Mouse (Mus musculus) liver, embryonic 14 days (tissue): ENCODE data around the gene Vmn1r22. TPM values are rescaled to one million over a fixed set of nuclear protein-coding genes. Genes with fewer than 3 reads are reported as not detected.

Experiments
- polyA plus RNA-seq: library from polyadenylated mRNA; depleted of rRNA; stranded (reverse); fragments of >200 nt; gene quantifications from 2 replicates; pipeline ENCODE4 v1.2.3, GENCODE M21; 2012; rRNA removed

The Vmn1r22 gene
- polyA plus RNA-seq: not detected in 2 replicates

DNA sequence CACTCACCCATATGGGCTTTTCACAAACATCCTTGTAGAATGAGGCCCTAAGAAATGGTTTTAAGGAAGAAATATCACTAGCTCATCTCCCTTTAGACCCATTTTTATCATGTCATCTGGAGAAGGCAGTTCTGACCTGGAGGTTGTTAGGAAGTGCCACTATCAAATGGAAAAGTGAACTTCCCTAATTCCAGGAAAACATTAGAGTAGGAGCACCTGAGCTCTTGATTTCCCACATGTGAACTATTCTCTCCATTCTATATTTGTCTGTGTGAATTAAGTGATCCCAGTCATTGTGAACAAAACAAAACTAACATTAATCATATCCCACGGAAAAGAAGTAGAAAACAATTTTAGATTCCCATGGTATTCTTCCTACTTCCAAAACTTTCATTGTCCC, at the start of gene Vmn1r22:
Vmn1r22 (minus strand) TSS at position 101 of the 400 bp plus-strand sequence.

DNA sequence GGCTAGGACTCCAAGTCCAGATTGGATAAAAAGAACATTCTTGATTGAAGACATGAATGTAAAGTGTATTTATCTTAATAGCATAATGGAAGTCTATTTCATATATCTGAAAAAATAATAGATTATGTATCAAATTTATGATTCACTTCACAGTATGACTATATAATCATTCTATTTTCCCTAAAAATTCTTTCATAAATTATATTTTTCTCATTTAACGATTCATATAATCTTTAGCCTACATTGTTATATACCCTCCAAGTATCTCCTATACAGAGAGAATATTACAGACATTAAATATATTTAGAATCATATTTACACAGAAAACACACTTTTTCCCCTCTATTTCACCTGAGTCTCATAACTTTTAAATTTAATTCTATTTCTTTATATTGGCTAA, 18.9 kb upstream of the Vmn1r22 start, which contains the start of gene Vmn1r23:
Vmn1r23 (minus strand) TSS at position 101 of the 400 bp plus-strand sequence.

DNA sequence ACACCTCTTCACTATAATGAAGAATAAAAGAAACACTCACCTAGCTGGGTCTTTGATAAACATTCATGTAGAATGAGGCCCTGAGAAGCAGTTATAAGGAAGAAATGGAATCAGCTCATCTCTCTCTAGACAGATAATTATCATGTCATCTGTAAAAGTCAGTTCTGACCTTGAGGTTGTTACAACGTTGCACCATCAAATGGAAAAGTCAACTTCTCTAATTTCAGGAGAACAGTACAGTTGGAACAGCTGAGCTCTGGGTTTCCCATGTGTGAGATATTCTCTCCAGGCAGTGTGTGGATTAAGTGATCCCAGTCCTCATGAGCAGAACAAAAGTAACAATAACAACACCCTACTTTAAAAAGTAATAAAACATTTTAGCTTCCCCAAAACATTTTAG, 57.5 kb downstream of the Vmn1r22 start, which contains the start of gene Vmn1r21:
Vmn1r21 (minus strand) TSS at position 58 of the 400 bp plus-strand sequence.

Other genes starting within 250 kb of the Vmn1r22 start
- gene Pyurf, start 215.9 kb downstream of the Vmn1r22 start, polyA plus RNA-seq: 4.4 and 4.9 TPM in 2 replicates
- gene Lancl2, start 205.5 kb downstream of the Vmn1r22 start, polyA plus RNA-seq: 7.6 and 8.7 TPM in 2 replicates
- 27.7 and 33.2 TPM in 2 replicates for gene Vopp1, start 82.9 kb downstream of the Vmn1r22 start, polyA plus RNA-seq
- gene Vmn1r21, start 57.7 kb downstream of the Vmn1r22 start, polyA plus RNA-seq: not detected in 2 replicates
- not detected in 2 replicates for gene Vmn1r23, start 18.8 kb upstream of the Vmn1r22 start, polyA plus RNA-seq
- gene Vmn1r24, start 53.5 kb upstream of the Vmn1r22 start, polyA plus RNA-seq: not detected in 2 replicates
- gene Vmn1r25, start 72.8 kb upstream of the Vmn1r22 start, polyA plus RNA-seq: not detected in 2 replicates
- not detected in 2 replicates for gene Vmn1r26, start 107.1 kb upstream of the Vmn1r22 start, polyA plus RNA-seq